Mouse (Mus musculus) layer of hippocampus, postnatal 14 days (tissue): ENCODE data around the gene Pttg1ip. TPM values are rescaled to one million over a fixed set of nuclear protein-coding genes. Genes with fewer than 3 reads are reported as not detected.

ENCODE experiments used
- DNase-seq, 2 experiments: peaks; one replicate each; pipeline ENCODE4 v3.0.0; 2021 to 2022; ENCODE audit warnings: low spot score in 2 of 2, mixed read lengths in 1 of 2
- long read RNA-seq, 2 experiments: library from polyadenylated mRNA; stranded (forward); transcript quantifications; one replicate each; pipeline ENCODE4 v2.0.0; 2021
- total RNA-seq, 2 experiments: library from RNA; stranded (reverse); gene quantifications; 2 replicates each; pipeline ENCODE4 v1.2.3; 2021

Gene Pttg1ip
- total RNA-seq = 10 to 100 TPM; 77.4 to 79.9 TPM
- long read RNA-seq, experiment 1, transcript Pttg1ip-201 (6 exons, 2,294 nt) = major isoform, 82 of 88 reads
- long read RNA-seq, experiment 1, partial matches to known transcripts = 0 of 88 reads
- long read RNA-seq, experiment 1, other reads (novel, unspliced or antisense) = 5 of 88 reads
- long read RNA-seq, experiment 2, transcript Pttg1ip-201 (6 exons, 2,294 nt) = major isoform, 104 of 117 reads
- long read RNA-seq, experiment 2, partial matches to known transcripts = 1 of 117 reads
- long read RNA-seq, experiment 2, other reads (novel, unspliced or antisense) = 8 of 117 reads

GRCm38 (mm10) chr10:77581408-77582284, at the start of gene Pttg1ip:
Pttg1ip (plus strand) TSS chr10:77581720.
- peak; percentile 90 to 96 for DNase-seq

- DNase-seq = no peak
These were observed 49.5 kb upstream of the Pttg1ip start for GRCm38 (mm10) chr10:77532020-77532413.

GRCm38 (mm10) chr10:77536727-77537126, 44.8 kb upstream of the Pttg1ip start:
- no peak for DNase-seq

- DNase-seq = no peak
These were observed 44.0 kb upstream of the Pttg1ip start for GRCm38 (mm10) chr10:77537215-77538209.

- DNase-seq = no peak
These were observed 42.1 kb upstream of the Pttg1ip start for GRCm38 (mm10) chr10:77539320-77539945.

- DNase-seq = no peak
These were observed 40.9 kb upstream of the Pttg1ip start for GRCm38 (mm10) chr10:77540576-77541102.

- DNase-seq = no peak
These were observed 39.5 kb upstream of the Pttg1ip start for GRCm38 (mm10) chr10:77541864-77542666.

- no peak for DNase-seq
These were observed 38.3 kb upstream of the Pttg1ip start for GRCm38 (mm10) chr10:77543226-77543625.

GRCm38 (mm10) chr10:77544916-77545315, 36.6 kb upstream of the Pttg1ip start:
- DNase-seq = peak in 1 of 2 experiments; percentile 37

GRCm38 (mm10) chr10:77548576-77548975, 32.9 kb upstream of the Pttg1ip start:
- no peak for DNase-seq

GRCm38 (mm10) chr10:77550874-77551273, 30.6 kb upstream of the Pttg1ip start:
- no peak for DNase-seq

GRCm38 (mm10) chr10:77552162-77552561, 29.4 kb upstream of the Pttg1ip start:
- DNase-seq = no peak

GRCm38 (mm10) chr10:77553285-77553684, 28.2 kb upstream of the Pttg1ip start:
- DNase-seq = no peak

- DNase-seq = no peak
These were observed 26.6 kb upstream of the Pttg1ip start for GRCm38 (mm10) chr10:77554918-77555317.

- peak; percentile 39 to 54 for DNase-seq
These were observed 24.9 kb upstream of the Pttg1ip start for GRCm38 (mm10) chr10:77556631-77557030.

- DNase-seq = no peak
These were observed 23.9 kb upstream of the Pttg1ip start for GRCm38 (mm10) chr10:77557641-77558040.

- no peak for DNase-seq
These were observed 21.4 kb upstream of the Pttg1ip start for GRCm38 (mm10) chr10:77560090-77560489.

- no peak for DNase-seq
These were observed 20.7 kb upstream of the Pttg1ip start for GRCm38 (mm10) chr10:77560830-77561229.

- DNase-seq = no peak
These were observed 20.0 kb upstream of the Pttg1ip start for GRCm38 (mm10) chr10:77561508-77561907.
